Mouse (Mus musculus): ENCODE results near the gene Arhgef7.
"Not testable (repeated sequence)": the region's sequence is repeated elsewhere in the genome, so short reads cannot be mapped to it uniquely, and the experiment has no call there.

Gene Arhgef7

GRCm38 (mm10) chr8:11842757-11843156, 115.2 kb downstream of the Arhgef7 start:
- no peak for DNase-seq

- no peak for DNase-seq
Measured at GRCm38 (mm10) chr8:11843677-11844315, 116.3 kb downstream of the Arhgef7 start.

- no peak for DNase-seq
Measured at GRCm38 (mm10) chr8:11844316-11844685, 116.8 kb downstream of the Arhgef7 start.

- DNase-seq: no peak
Measured at GRCm38 (mm10) chr8:11846807-11847206, 119.3 kb downstream of the Arhgef7 start.

GRCm38 (mm10) chr8:11867832-11868231, 140.3 kb downstream of the Arhgef7 start:
- DNase-seq: no peak

GRCm38 (mm10) chr8:11874227-11874626, 146.7 kb downstream of the Arhgef7 start:
- DNase-seq: not testable (repeated sequence)

- no peak for DNase-seq
Measured at GRCm38 (mm10) chr8:11884646-11885045, 157.1 kb downstream of the Arhgef7 start.
